Mouse (Mus musculus): Measurements from ENCODE around the gene Ikzf5. TPM values are rescaled to one million over a fixed set of nuclear protein-coding genes. Genes with fewer than 3 reads are reported as not detected.
A peak's percentile ranks its signal among the peaks of the same experiment; 100 is the strongest.

Ikzf5 gene
- total RNA-seq, 2 experiments from 2014 or later: 25.3 to 27.7 TPM

GRCm38 (mm10) chr7:131356105-131356504, 54.2 kb downstream of the Ikzf5 start:
- peak; percentile 84 for ATAC-seq (replicated peaks; ENCODE audit: poor library complexity)

GRCm38 (mm10) chr7:131345856-131346541, 64.3 kb downstream of the Ikzf5 start:
- ATAC-seq (replicated peaks; ENCODE audit: poor library complexity): no peak

Other genes starting within 250 kb of the Ikzf5 start
- not detected in 2 replicates for gene 5430419D17Rik, start 236.1 kb downstream of the Ikzf5 start, total RNA-seq (2015)
- not detected in 2 replicates for gene 5430419D17Rik, start 236.1 kb downstream of the Ikzf5 start, total RNA-seq (2017)
- 0.17 TPM in 1 of 2 replicates, not detected in the other for gene Cuzd1, start 88.2 kb downstream of the Ikzf5 start, total RNA-seq (2015)
- not detected in 2 replicates for gene Cuzd1, start 88.2 kb downstream of the Ikzf5 start, total RNA-seq (2017)
- not detected in 2 replicates for gene Fam24b, start 81.0 kb downstream of the Ikzf5 start, total RNA-seq (2015)
- not detected in 2 replicates for gene Fam24b, start 81.0 kb downstream of the Ikzf5 start, total RNA-seq (2017)
- gene Fam24a, start 76.7 kb downstream of the Ikzf5 start, total RNA-seq (2015): not detected in 2 replicates
- gene Fam24a, start 76.7 kb downstream of the Ikzf5 start, total RNA-seq (2017): not detected in 2 replicates
- gene 2310057M21Rik, start 47.8 kb downstream of the Ikzf5 start, total RNA-seq (2015): 11.0 and 21.7 TPM in 2 replicates
- 5.6 and 8.7 TPM in 2 replicates for gene 2310057M21Rik, start 47.8 kb downstream of the Ikzf5 start, total RNA-seq (2017)
- gene Pstk, start 39.4 kb downstream of the Ikzf5 start, total RNA-seq (2015): 31.2 and 36.4 TPM in 2 replicates
- gene Pstk, start 39.4 kb downstream of the Ikzf5 start, total RNA-seq (2017): 13.8 and 33.4 TPM in 2 replicates
- gene Acadsb, start 80 bp upstream of the Ikzf5 start, total RNA-seq (2015): 27.5 and 27.8 TPM in 2 replicates
- gene Acadsb, start 80 bp upstream of the Ikzf5 start, total RNA-seq (2017): 39.9 and 46.6 TPM in 2 replicates
- gene Hmx3, start 132.3 kb upstream of the Ikzf5 start, total RNA-seq (2015): not detected in 2 replicates
- gene Hmx3, start 132.3 kb upstream of the Ikzf5 start, total RNA-seq (2017): not detected in 2 replicates
- 0.15 TPM in 1 of 2 replicates, not detected in the other for gene Hmx2, start 138.3 kb upstream of the Ikzf5 start, total RNA-seq (2015)
- gene Hmx2, start 138.3 kb upstream of the Ikzf5 start, total RNA-seq (2017): not detected in 2 replicates
- gene Bub3, start 149.7 kb upstream of the Ikzf5 start, total RNA-seq (2015): 164 and 173 TPM in 2 replicates
- 85.9 and 90.3 TPM in 2 replicates for gene Bub3, start 149.7 kb upstream of the Ikzf5 start, total RNA-seq (2017)

Data from megakaryocyte progenitor cell, adult 5-6 weeks (primary cell).